Mouse (Mus musculus): ENCODE data around the gene Lrrc2.

- TF ChIP-seq CTCF (IDR thresholded peaks at IDR 0.05; ENCODE audit: low read depth) (no peak), EP300 (IDR thresholded peaks at IDR 0.05; ENCODE audit: low read depth) (no peak)
Observed at GRCm38 (mm10) chr9:111001621-111002020, 50.3 kb downstream of the Lrrc2 start.

Data from heart, postnatal 0 days (tissue).